22 mouse cellular contexts compared by ENCODE assay signal in genomic region chr12:34789031-34789982, GRCm38 (mm10).
A peak's percentile ranks its signal among the peaks of the same experiment; 100 is the strongest.
DNase-seq lines count a peak whose midpoint lies in the region; ATAC-seq lines count a peak whose summit lies in the region.
"Had no signal": no experiment of that assay in that cellular context is flagged by ENCODE, and none has a peak within 500 bp of the region (broad histone marks: within the 10 kb centered on the region; RNA-seq: fewer than 3 reads in every experiment).

No protein-coding gene starts in this region.

- no peak overlapping the region for H3K4me3 ChIP-seq in limb, embryonic 13.5 days
- H3K4me3 ChIP-seq in liver, embryonic 15.5 days (replicated peaks), result no peak overlapping the region
- H3K4me3 ChIP-seq: forebrain, embryonic 12.5 days; heart, embryonic 10.5 days; hindbrain, embryonic 10.5 days had no signal

- H3K4me1 ChIP-seq in limb, embryonic 13.5 days, result peaks cover 28% of the 10 kb centered on the region
- H3K4me1 ChIP-seq in liver, embryonic 15.5 days (replicated peaks), result peaks cover 10% of the 10 kb centered on the region
- H3K4me1 ChIP-seq: hindbrain, embryonic 10.5 days had no signal

- H3K9me3 ChIP-seq in limb, embryonic 13.5 days, result no peaks in the 10 kb centered on the region
- no peaks in the 10 kb centered on the region for H3K9me3 ChIP-seq in liver, embryonic 15.5 days (replicated peaks)
- H3K9me3 ChIP-seq: forebrain, embryonic 12.5 days; heart, embryonic 10.5 days; hindbrain, embryonic 10.5 days had no signal

- H3K4me2 ChIP-seq in limb, embryonic 13.5 days (replicated peaks), result 0 out of 2 replicates have a peak overlapping the region, but pooled peaks have one; percentile 9
- peak overlapping the region; percentile 35 for H3K4me2 ChIP-seq in liver, embryonic 15.5 days
- H3K4me2 ChIP-seq: forebrain, embryonic 12.5 days had no signal

- ATAC-seq in limb, embryonic 13.5 days (ENCODE audit: low FRiP score, low read depth), result no peak
- ATAC-seq in liver, embryonic 15.5 days (ENCODE audit: insufficient read depth), result peak; percentile 83
- ATAC-seq: hindbrain, postnatal 0 days; lung, postnatal 0 days; midbrain, embryonic 16.5 days had no signal

- H3K9ac ChIP-seq in limb, embryonic 13.5 days, result no peak overlapping the region
- H3K9ac ChIP-seq in liver, embryonic 15.5 days, result no peak overlapping the region
- H3K9ac ChIP-seq: forebrain, embryonic 12.5 days had no signal

- WGBS in limb, embryonic 13.5 days, result 77% methylated on average over 10 of the region's 10 CpGs
- 45% methylated on average over 10 of the region's 10 CpGs for whole genome bisulfite sequencing in liver, embryonic 15.5 days (ENCODE audit: insufficient replicate concordance)

- H3K27ac ChIP-seq in limb, embryonic 13.5 days, result peak overlapping the region; percentile 44; the same call in 1 of the 2 replicates
- H3K27ac ChIP-seq in liver, embryonic 15.5 days (replicated peaks), result 0 out of 2 replicates have a peak overlapping the region, but pooled peaks have one; percentile 24
- H3K27ac ChIP-seq: forebrain, embryonic 12.5 days; heart, embryonic 10.5 days; hindbrain, embryonic 10.5 days; hindbrain, postnatal 0 days; kidney, postnatal 0 days had no signal

- H3K36me3 ChIP-seq in limb, embryonic 13.5 days, result no peaks in the 10 kb centered on the region
- H3K36me3 ChIP-seq in liver, embryonic 15.5 days (replicated peaks), result no peaks in the 10 kb centered on the region
- H3K36me3 ChIP-seq: forebrain, embryonic 12.5 days; heart, embryonic 10.5 days; hindbrain, embryonic 10.5 days had no signal

- no peaks in the 10 kb centered on the region for H3K27me3 ChIP-seq in limb, embryonic 13.5 days
- no peaks in the 10 kb centered on the region for H3K27me3 ChIP-seq in liver, embryonic 15.5 days
- H3K27me3 ChIP-seq: forebrain, embryonic 12.5 days had no signal

- peak; percentile 26 for DNase-seq in lung, postnatal 36 days
- DNase-seq in lung, postnatal 4 days, result no peak
- no peak for DNase-seq in MN1 (ENCODE audit: low spot score)
- no peak for DNase-seq in cerebellum, adult 8-10 months
- DNase-seq in thymus, postnatal 25 days, result no peak
- DNase-seq in retina, embryonic 14.5 days (ENCODE audit: low spot score), result no peak
- DNase-seq: adrenal gland, adult 2 months; B cell, adult 2 months; cerebellum, adult 11-12 months; cerebellum, postnatal 25 days; gastrocnemius, postnatal 14 days; kidney, adult 11 months; right cerebral cortex, postnatal 4 days had no signal
